Comparison of ENCODE assay signal across 14 mouse cellular contexts in genomic region chr2:118028881-118029280, GRCm38 (mm10).
DNase-seq lines count a peak whose midpoint lies in the region; ATAC-seq and TF ChIP-seq lines count a peak whose summit lies in the region.
"Had no signal": no experiment of that assay in that cellular context is flagged by ENCODE, and none has a peak within 500 bp of the region (broad histone marks: within the 10 kb centered on the region; RNA-seq: fewer than 3 reads in every experiment).

No protein-coding gene starts in this region.

- H3K9ac ChIP-seq in intestine, embryonic 14.5 days (ENCODE audit: low read length) = no peak overlapping the region
- no peak overlapping the region for H3K9ac ChIP-seq in intestine, postnatal 0 days (ENCODE audit: low read depth, low read length)
- H3K9ac ChIP-seq: forebrain, postnatal 0 days had no signal

- H3K4me1 ChIP-seq in intestine, embryonic 14.5 days (replicated peaks; ENCODE audit: control insufficient read depth, insufficient read depth, low read length) = no peaks in the 10 kb centered on the region
- H3K4me1 ChIP-seq in intestine, postnatal 0 days (replicated peaks; ENCODE audit: control insufficient read depth, insufficient read depth, low read length) = no peaks in the 10 kb centered on the region
- 0 out of 2 replicates have a peak, but pooled peaks cover 3% of the 10 kb centered on the region for H3K4me1 ChIP-seq in embryonic fibroblast, embryonic 13.5 days (ENCODE audit: control insufficient read depth, insufficient read depth, low read length)
- no peaks in the 10 kb centered on the region for H3K4me1 ChIP-seq in cerebellum, adult 2 months (ENCODE audit: control insufficient read depth, insufficient read depth, low read length)

- H3K27me3 ChIP-seq in intestine, embryonic 14.5 days (replicated peaks; ENCODE audit: control insufficient read depth, insufficient read depth, low read length) = no peaks in the 10 kb centered on the region
- H3K27me3 ChIP-seq in intestine, postnatal 0 days (replicated peaks; ENCODE audit: control insufficient read depth, insufficient read depth, low read length) = no peaks in the 10 kb centered on the region
- no peaks in the 10 kb centered on the region for H3K27me3 ChIP-seq in cerebellum, adult 2 months (ENCODE audit: control insufficient read depth, insufficient read depth, low read length)
- H3K27me3 ChIP-seq: CH12.LX had no signal

- no peak for TF ChIP-seq POLR2A in embryonic fibroblast, embryonic 13.5 days (IDR thresholded peaks at IDR 0.05; ENCODE audit: low read depth, low read length)
- TF ChIP-seq POLR2A in cerebellum, adult 2 months (IDR thresholded peaks at IDR 0.05; ENCODE audit: borderline replicate concordance, insufficient read depth, low read length) = no peak

- no peak overlapping the region for H3K4me3 ChIP-seq in intestine, embryonic 14.5 days (ENCODE audit: low read depth, low read length)
- no peak overlapping the region for H3K4me3 ChIP-seq in intestine, postnatal 0 days (ENCODE audit: low read depth, low read length)
- no peak overlapping the region for H3K4me3 ChIP-seq in embryonic fibroblast, embryonic 13.5 days (ENCODE audit: insufficient read depth, low read length)
- no peak overlapping the region for H3K4me3 ChIP-seq in cerebellum, adult 2 months (replicated peaks; ENCODE audit: insufficient read depth, low read depth, low read length)

- H3K36me3 ChIP-seq in intestine, embryonic 14.5 days (ENCODE audit: control insufficient read depth, insufficient read depth, low read length) = no peaks in the 10 kb centered on the region
- no peaks in the 10 kb centered on the region for H3K36me3 ChIP-seq in intestine, postnatal 0 days (ENCODE audit: control insufficient read depth, insufficient read depth)

- intact Hi-C loops in heart, postnatal 25 days (cut with DNase I) = no loop called here

- no peak for DNase-seq in intestine, embryonic 14.5 days (ENCODE audit: low spot score)
- DNase-seq in NIH3T3 (ENCODE audit: low read depth) = peak; percentile 28
- DNase-seq in heart, postnatal 25 days (ENCODE audit: low spot score) = peak; percentile 63
- DNase-seq in layer of hippocampus, postnatal 14 days (ENCODE audit: low spot score in 2 of 2) = no peak
- no peak for DNase-seq in cerebellum, adult 2 months
- no peak for DNase-seq in retina, postnatal 1 day
- DNase-seq: cerebellum, adult 9-11 months; forebrain, postnatal 0 days; kidney, adult 11 months; layer of hippocampus, adult 9-11 months had no signal

- H3K4me2 ChIP-seq in intestine, embryonic 14.5 days (ENCODE audit: low read length) = no peak overlapping the region
- no peak overlapping the region for H3K4me2 ChIP-seq in intestine, postnatal 0 days (replicated peaks; ENCODE audit: low read depth)

- ATAC-seq in intestine, embryonic 14.5 days (replicated peaks; ENCODE audit: low FRiP score, low TSS enrichment, low read depth) = no peak
- ATAC-seq in intestine, postnatal 0 days = no peak
- ATAC-seq: forebrain, postnatal 0 days had no signal

- H3K27ac ChIP-seq in intestine, embryonic 14.5 days (ENCODE audit: low read depth) = 0 out of 2 replicates have a peak overlapping the region, but pooled peaks have one; percentile 6
- no peak overlapping the region for H3K27ac ChIP-seq in intestine, postnatal 0 days (ENCODE audit: low read depth, low read length)
- peak overlapping the region; percentile 78 for H3K27ac ChIP-seq in embryonic fibroblast, embryonic 13.5 days (ENCODE audit: insufficient read depth, low read length)
- no peak overlapping the region for H3K27ac ChIP-seq in cerebellum, adult 2 months (ENCODE audit: insufficient read depth, low read length)
- H3K27ac ChIP-seq: macrophage had no signal

- H3K9me3 ChIP-seq in intestine, embryonic 14.5 days (ENCODE audit: control insufficient read depth, low read length) = no peaks in the 10 kb centered on the region
- no peaks in the 10 kb centered on the region for H3K9me3 ChIP-seq in intestine, postnatal 0 days (ENCODE audit: control insufficient read depth)

- 75% methylated on average over 1 of the region's 1 CpGs for WGBS in intestine, embryonic 14.5 days
- WGBS in intestine, postnatal 0 days = 67% methylated on average over 1 of the region's 1 CpGs
- 34% methylated on average over 1 of the region's 1 CpGs for WGBS in cerebellum, adult 2 months

- TF ChIP-seq CTCF in intestine, postnatal 0 days (IDR thresholded peaks at IDR 0.05; ENCODE audit: low read depth) = no peak
- no peak for TF ChIP-seq CTCF in embryonic fibroblast, embryonic 13.5 days (IDR thresholded peaks at IDR 0.05; ENCODE audit: borderline replicate concordance, insufficient read depth, low read length)
- no peak for TF ChIP-seq CTCF in cerebellum, adult 2 months (IDR thresholded peaks at IDR 0.05; ENCODE audit: borderline replicate concordance, insufficient read depth, low read depth, low read length)

Comparison
In these comparisons a context has a peak if more than half of its experiments do, and no peak if none do; other contexts are left out.
1. H3K27ac ChIP-seq: peak in intestine, embryonic 14.5 days (single experiment) and embryonic fibroblast, embryonic 13.5 days (single experiment); none in intestine, postnatal 0 days (single experiment) and cerebellum, adult 2 months (single experiment).
2. DNase-seq: peak in NIH3T3 (single experiment) and heart, postnatal 25 days (single experiment); none in intestine, embryonic 14.5 days (single experiment), layer of hippocampus, postnatal 14 days (0 of 2), cerebellum, adult 2 months (0 of 2) and retina, postnatal 1 day (single experiment).